Mouse (Mus musculus): Measurements from ENCODE around the gene Nusap1. TPM values are rescaled to one million over a fixed set of nuclear protein-coding genes. Genes with fewer than 3 reads are reported as not detected.
"Not testable (repeated sequence)": the region's sequence is repeated elsewhere in the genome, so short reads cannot be mapped to it uniquely, and the experiment has no call there.

Nusap1 gene
- polyA plus RNA-seq, 1 experiment from 2014 or later: 18.7 TPM

GRCm38 (mm10) chr2:119621302-119621701 lies 3.2 kb downstream of the Nusap1 start:
- no peak for ATAC-seq
- Histone ChIP-seq H3K9me3 (ENCODE audit: control insufficient read depth) (no peaks in the 10 kb centered on the region), H3K4me3 (ENCODE audit: low read depth, low read length) (no peak overlapping the region), H3K4me1 (replicated peaks; ENCODE audit: control insufficient read depth, insufficient read depth, low read length) (peaks cover 7% of the 10 kb centered on the region; the same call in 1 of the 2 replicates), H3K4me2 (replicated peaks; ENCODE audit: low read depth) (peak overlapping the region; percentile 17), H3K27me3 (replicated peaks; ENCODE audit: control insufficient read depth, insufficient read depth, low read length) (no peaks in the 10 kb centered on the region), H3K27ac (ENCODE audit: low read depth, low read length) (0 out of 2 replicates have a peak overlapping the region, but pooled peaks have one; percentile 15), H3K36me3 (ENCODE audit: control insufficient read depth, insufficient read depth) (peaks cover 20% of the 10 kb centered on the region; the same call in 1 of the 2 replicates), H3K9ac (ENCODE audit: low read depth, low read length) (no peak overlapping the region)
- WGBS: 56% methylated on average over 2 of the region's 2 CpGs
- no peak for TF ChIP-seq CTCF (IDR thresholded peaks at IDR 0.05; ENCODE audit: low read depth)

GRCm38 (mm10) chr2:119636781-119637180 lies 18.7 kb downstream of the Nusap1 start:
- Histone ChIP-seq H3K4me1 (replicated peaks; ENCODE audit: control insufficient read depth, insufficient read depth, low read length) (no peaks in the 10 kb centered on the region), H3K4me3 (ENCODE audit: low read depth, low read length) (no peak overlapping the region), H3K9me3 (ENCODE audit: control insufficient read depth) (no peaks in the 10 kb centered on the region), H3K27me3 (replicated peaks; ENCODE audit: control insufficient read depth, insufficient read depth, low read length) (no peaks in the 10 kb centered on the region), H3K9ac (ENCODE audit: low read depth, low read length) (no peak overlapping the region), H3K27ac (ENCODE audit: low read depth, low read length) (no peak overlapping the region), H3K4me2 (replicated peaks; ENCODE audit: low read depth) (no peak overlapping the region), H3K36me3 (ENCODE audit: control insufficient read depth, insufficient read depth) (peaks cover 59% of the 10 kb centered on the region)
- WGBS: 83% methylated on average over 1 of the region's 1 CpGs
- peak; percentile 26; the same call in 1 of the 2 replicates for TF ChIP-seq CTCF (IDR thresholded peaks at IDR 0.05; ENCODE audit: low read depth)
- ATAC-seq: no peak

GRCm38 (mm10) chr2:119641214-119641912 lies 23.3 kb downstream of the Nusap1 start:
- WGBS: 96% methylated on average over 5 of the region's 5 CpGs
- TF ChIP-seq CTCF (IDR thresholded peaks at IDR 0.05; ENCODE audit: low read depth): no peak
- no peaks in the 10 kb centered on the region for H3K27me3 ChIP-seq (replicated peaks; ENCODE audit: control insufficient read depth, insufficient read depth, low read length)
- no peak for ATAC-seq
- H3K9ac ChIP-seq (ENCODE audit: low read depth, low read length): no peak overlapping the region
- H3K4me1 ChIP-seq (replicated peaks; ENCODE audit: control insufficient read depth, insufficient read depth, low read length): no peaks in the 10 kb centered on the region
- no peak overlapping the region for H3K4me2 ChIP-seq (replicated peaks; ENCODE audit: low read depth)
- peaks cover 72% of the 10 kb centered on the region for H3K36me3 ChIP-seq (ENCODE audit: control insufficient read depth, insufficient read depth)
- no peak overlapping the region for H3K4me3 ChIP-seq (ENCODE audit: low read depth, low read length)
- no peaks in the 10 kb centered on the region for H3K9me3 ChIP-seq (ENCODE audit: control insufficient read depth)
- no peak overlapping the region for H3K27ac ChIP-seq (ENCODE audit: low read depth, low read length)

GRCm38 (mm10) chr2:119644254-119644653 lies 26.2 kb downstream of the Nusap1 start:
- no peak overlapping the region for H3K4me2 ChIP-seq (replicated peaks; ENCODE audit: low read depth)
- no peaks in the 10 kb centered on the region for H3K9me3 ChIP-seq (ENCODE audit: control insufficient read depth)
- no peak for TF ChIP-seq CTCF (IDR thresholded peaks at IDR 0.05; ENCODE audit: low read depth)
- no peak overlapping the region for H3K27ac ChIP-seq (ENCODE audit: low read depth, low read length)
- WGBS: 94% methylated on average over 5 of the region's 5 CpGs
- no peak overlapping the region for H3K4me3 ChIP-seq (ENCODE audit: low read depth, low read length)
- H3K4me1 ChIP-seq (replicated peaks; ENCODE audit: control insufficient read depth, insufficient read depth, low read length): no peaks in the 10 kb centered on the region
- H3K9ac ChIP-seq (ENCODE audit: low read depth, low read length): no peak overlapping the region
- no peak for ATAC-seq
- H3K27me3 ChIP-seq (replicated peaks; ENCODE audit: control insufficient read depth, insufficient read depth, low read length): no peaks in the 10 kb centered on the region
- peaks cover 75% of the 10 kb centered on the region for H3K36me3 ChIP-seq (ENCODE audit: control insufficient read depth, insufficient read depth)

GRCm38 (mm10) chr2:119662220-119663182 lies 44.4 kb downstream of the Nusap1 start, which contains the start of gene Ndufaf1:
TSS of gene Ndufaf1 (minus strand) at chr2:119662827.
- H3K9me3 ChIP-seq (ENCODE audit: control insufficient read depth): no peaks in the 10 kb centered on the region
- WGBS: 1% methylated on average over 44 of the region's 44 CpGs

GRCm38 (mm10) chr2:119665744-119666143 lies 47.6 kb downstream of the Nusap1 start:
- H3K9ac ChIP-seq (ENCODE audit: low read depth, low read length); H3K36me3 ChIP-seq (ENCODE audit: control insufficient read depth, insufficient read depth); H3K9me3 ChIP-seq (ENCODE audit: control insufficient read depth); H3K27ac ChIP-seq (ENCODE audit: low read depth, low read length); ATAC-seq; H3K4me2 ChIP-seq (replicated peaks; ENCODE audit: low read depth); H3K27me3 ChIP-seq (replicated peaks; ENCODE audit: control insufficient read depth, insufficient read depth, low read length); H3K4me3 ChIP-seq (ENCODE audit: low read depth, low read length); H3K4me1 ChIP-seq (replicated peaks; ENCODE audit: control insufficient read depth, insufficient read depth, low read length): not testable (repeated sequence)
- TF ChIP-seq CTCF (IDR thresholded peaks at IDR 0.05; ENCODE audit: low read depth): peak; percentile 42
- WGBS: 77% methylated on average over 20 of the region's 23 CpGs

More at GRCm38 (mm10) chr2:119662220-119663182, 44.4 kb downstream of the Nusap1 start, which contains the start of gene Ndufaf1:
- no peak for TF ChIP-seq CTCF (IDR thresholded peaks at IDR 0.05; ENCODE audit: low read depth)
- Histone ChIP-seq H3K27me3 (replicated peaks; ENCODE audit: control insufficient read depth, insufficient read depth, low read length) (no peaks in the 10 kb centered on the region), H3K36me3 (ENCODE audit: control insufficient read depth, insufficient read depth) (peaks cover 7% of the 10 kb centered on the region), H3K9ac (ENCODE audit: low read depth, low read length) (peak within 1 kb of the TSS; percentile 83), H3K4me1 (replicated peaks; ENCODE audit: control insufficient read depth, insufficient read depth, low read length) (peaks cover 4% of the 10 kb centered on the region; the same call in 1 of the 2 replicates), H3K4me2 (replicated peaks; ENCODE audit: low read depth) (peak within 1 kb of the TSS; percentile 84), H3K4me3 (ENCODE audit: low read depth, low read length) (peak within 1 kb of the TSS; percentile 83), H3K27ac (ENCODE audit: low read depth, low read length) (peak within 1 kb of the TSS; percentile 11; the same call in 1 of the 2 replicates)
- peak; percentile 65; the same call in 1 of the 2 replicates for ATAC-seq

Data from intestine, postnatal 0 days (tissue).